Mouse (Mus musculus): ENCODE results near the gene Nxf7. TPM values are rescaled to one million over a fixed set of nuclear protein-coding genes. Genes with fewer than 3 reads are reported as not detected.
"Not testable (repeated sequence)": the region's sequence is repeated elsewhere in the genome, so short reads cannot be mapped to it uniquely, and the experiment has no call there.

Gene Nxf7
- total and polyA plus RNA-seq, 2 experiments from 2014 or later: not detected

GRCm38 (mm10) chrX:135569467-135569866 lies 29.1 kb downstream of the Nxf7 start:
- H3K4me1 ChIP-seq (ENCODE audit: insufficient read depth); H3K36me3 ChIP-seq (ENCODE audit: insufficient read depth); H3K9ac ChIP-seq; H3K4me3 ChIP-seq (ENCODE audit: low read depth, low read length); H3K4me2 ChIP-seq (ENCODE audit: low read depth); H3K9me3 ChIP-seq (ENCODE audit: low read length); H3K27ac ChIP-seq (ENCODE audit: low read depth, low read length); H3K27me3 ChIP-seq (ENCODE audit: insufficient read depth, low read length): not testable (repeated sequence)
- 40% methylated on average over 1 of the region's 2 CpGs for WGBS
- ATAC-seq: peak; percentile 74
- peak; percentile 79 for TF ChIP-seq CTCF (IDR thresholded peaks at IDR 0.05; ENCODE audit: low read depth)
- DNase-seq: peak; percentile 70

GRCm38 (mm10) chrX:135564934-135565333 lies 33.6 kb downstream of the Nxf7 start:
- 65% methylated on average over 4 of the region's 4 CpGs for WGBS
- not testable (repeated sequence) for H3K9ac ChIP-seq; H3K4me2 ChIP-seq (ENCODE audit: low read depth); H3K27ac ChIP-seq (ENCODE audit: low read depth, low read length); H3K36me3 ChIP-seq (ENCODE audit: insufficient read depth); H3K9me3 ChIP-seq (ENCODE audit: low read length); DNase-seq; H3K27me3 ChIP-seq (ENCODE audit: insufficient read depth, low read length); H3K4me3 ChIP-seq (ENCODE audit: low read depth, low read length); H3K4me1 ChIP-seq (ENCODE audit: insufficient read depth); ATAC-seq

GRCm38 (mm10) chrX:135562841-135563240 lies 35.7 kb downstream of the Nxf7 start:
- Histone ChIP-seq H3K9me3 (ENCODE audit: low read length) (no peaks in the 10 kb centered on the region), H3K4me3 (ENCODE audit: low read depth, low read length) (no peak overlapping the region), H3K4me2 (ENCODE audit: low read depth) (no peak overlapping the region), H3K36me3 (ENCODE audit: insufficient read depth) (no peaks in the 10 kb centered on the region), H3K4me1 (ENCODE audit: insufficient read depth) (no peaks in the 10 kb centered on the region), H3K27me3 (ENCODE audit: insufficient read depth, low read length) (no peaks in the 10 kb centered on the region), H3K9ac (no peak overlapping the region), H3K27ac (ENCODE audit: low read depth, low read length) (no peak overlapping the region)
- 43% methylated on average over 2 of the region's 2 CpGs for WGBS
- no peak for ATAC-seq
- no peak for DNase-seq
- no peak for TF ChIP-seq CTCF (IDR thresholded peaks at IDR 0.05; ENCODE audit: low read depth)

- not testable (repeated sequence) for H3K4me2 ChIP-seq (ENCODE audit: low read depth); H3K9me3 ChIP-seq (ENCODE audit: low read length); H3K27me3 ChIP-seq (ENCODE audit: insufficient read depth, low read length); ATAC-seq; H3K36me3 ChIP-seq (ENCODE audit: insufficient read depth); H3K4me1 ChIP-seq (ENCODE audit: insufficient read depth); H3K4me3 ChIP-seq (ENCODE audit: low read depth, low read length); DNase-seq; H3K9ac ChIP-seq; H3K27ac ChIP-seq (ENCODE audit: low read depth, low read length)
- 66% methylated on average over 2 of the region's 2 CpGs for WGBS
Observed at GRCm38 (mm10) chrX:135561693-135562092, 36.9 kb downstream of the Nxf7 start.

GRCm38 (mm10) chrX:135560933-135561332 lies 37.6 kb downstream of the Nxf7 start:
- not testable (repeated sequence) for H3K9me3 ChIP-seq (ENCODE audit: low read length); H3K4me1 ChIP-seq (ENCODE audit: insufficient read depth); H3K27me3 ChIP-seq (ENCODE audit: insufficient read depth, low read length); ATAC-seq; H3K9ac ChIP-seq; H3K4me3 ChIP-seq (ENCODE audit: low read depth, low read length); H3K27ac ChIP-seq (ENCODE audit: low read depth, low read length); H3K4me2 ChIP-seq (ENCODE audit: low read depth); H3K36me3 ChIP-seq (ENCODE audit: insufficient read depth)
- WGBS: 38% methylated on average over 4 of the region's 4 CpGs
- peak; percentile 5 for DNase-seq
- peak; percentile 36 for TF ChIP-seq CTCF (IDR thresholded peaks at IDR 0.05; ENCODE audit: low read depth)

- WGBS: 32% methylated on average over 8 of the region's 8 CpGs
- H3K27me3 ChIP-seq (ENCODE audit: insufficient read depth, low read length); H3K27ac ChIP-seq (ENCODE audit: low read depth, low read length); ATAC-seq; H3K4me2 ChIP-seq (ENCODE audit: low read depth); H3K36me3 ChIP-seq (ENCODE audit: insufficient read depth); H3K9ac ChIP-seq; H3K4me1 ChIP-seq (ENCODE audit: insufficient read depth); H3K9me3 ChIP-seq (ENCODE audit: low read length); H3K4me3 ChIP-seq (ENCODE audit: low read depth, low read length): not testable (repeated sequence)
- TF ChIP-seq CTCF (IDR thresholded peaks at IDR 0.05; ENCODE audit: low read depth): peak; percentile 44
- DNase-seq: peak; percentile 46
Observed at GRCm38 (mm10) chrX:135559665-135560064, 38.9 kb downstream of the Nxf7 start.

Other genes with a start within 250 kb of the Nxf7 start
- gene Gm5128, start 225.5 kb downstream of the Nxf7 start, total RNA-seq (2014; rRNA removed): not detected in 2 replicates
- gene Gm5128, start 225.5 kb downstream of the Nxf7 start, polyA plus RNA-seq (2015; fragmentation: Nextera tagmentation; extraction: Ambion mirVana): not detected in 2 replicates
- not detected in 2 replicates for gene Gm7903, start 164.9 kb downstream of the Nxf7 start, total RNA-seq (2014; rRNA removed)
- 0.07 TPM in 1 of 2 replicates, not detected in the other for gene Gm7903, start 164.9 kb downstream of the Nxf7 start, polyA plus RNA-seq (2015; fragmentation: Nextera tagmentation; extraction: Ambion mirVana)
- not detected in 2 replicates for gene AV320801, start 104.2 kb downstream of the Nxf7 start, total RNA-seq (2014; rRNA removed)
- not detected in 2 replicates for gene AV320801, start 104.2 kb downstream of the Nxf7 start, polyA plus RNA-seq (2015; fragmentation: Nextera tagmentation; extraction: Ambion mirVana)
- 0.08 TPM in 1 of 2 replicates, not detected in the other for gene Prame, start 28.9 kb upstream of the Nxf7 start, total RNA-seq (2014; rRNA removed)
- gene Prame, start 28.9 kb upstream of the Nxf7 start, polyA plus RNA-seq (2015; fragmentation: Nextera tagmentation; extraction: Ambion mirVana): not detected in 2 replicates
- gene Tcp11x2, start 95.0 kb upstream of the Nxf7 start, total RNA-seq (2014; rRNA removed): not detected in 2 replicates
- not detected in 2 replicates for gene Tcp11x2, start 95.0 kb upstream of the Nxf7 start, polyA plus RNA-seq (2015; fragmentation: Nextera tagmentation; extraction: Ambion mirVana)
- 1.7 TPM in 1 of 2 replicates, not detected in the other for gene Tmsb15a, start 126.5 kb upstream of the Nxf7 start, total RNA-seq (2014; rRNA removed)
- gene Tmsb15a, start 126.5 kb upstream of the Nxf7 start, polyA plus RNA-seq (2015; fragmentation: Nextera tagmentation; extraction: Ambion mirVana): not detected in 2 replicates
- gene Armcx5, start 144.0 kb upstream of the Nxf7 start, total RNA-seq (2014; rRNA removed): 15.8 and 22.5 TPM in 2 replicates
- gene Armcx5, start 144.0 kb upstream of the Nxf7 start, polyA plus RNA-seq (2015; fragmentation: Nextera tagmentation; extraction: Ambion mirVana): 16.8 and 20.8 TPM in 2 replicates
- gene Gprasp1, start 144.0 kb upstream of the Nxf7 start, total RNA-seq (2014; rRNA removed): 279 and 396 TPM in 2 replicates
- 112 and 177 TPM in 2 replicates for gene Gprasp1, start 144.0 kb upstream of the Nxf7 start, polyA plus RNA-seq (2015; fragmentation: Nextera tagmentation; extraction: Ambion mirVana)
- gene Bhlhb9, start 198.8 kb upstream of the Nxf7 start, total RNA-seq (2014; rRNA removed): 68.0 and 86.0 TPM in 2 replicates
- 79.9 and 99.6 TPM in 2 replicates for gene Bhlhb9, start 198.8 kb upstream of the Nxf7 start, polyA plus RNA-seq (2015; fragmentation: Nextera tagmentation; extraction: Ambion mirVana)
- 121 and 175 TPM in 2 replicates for gene Gprasp2, start 240.3 kb upstream of the Nxf7 start, total RNA-seq (2014; rRNA removed)
- gene Gprasp2, start 240.3 kb upstream of the Nxf7 start, polyA plus RNA-seq (2015; fragmentation: Nextera tagmentation; extraction: Ambion mirVana): 105 and 155 TPM in 2 replicates